Mouse (Mus musculus) cerebral cortex, adult 2 months (tissue): Measurements from ENCODE around the gene Gmfg.

Source experiments
- WGBS: fragments of 180-500 bp; shearing (Covaris S2); methylation state at CpG from one replicate; pipeline ENCODE4 v1.1.7; 2018; 5-methylcytosine and 5-hydroxymethylcytosine counted together

Gmfg gene

DNA sequence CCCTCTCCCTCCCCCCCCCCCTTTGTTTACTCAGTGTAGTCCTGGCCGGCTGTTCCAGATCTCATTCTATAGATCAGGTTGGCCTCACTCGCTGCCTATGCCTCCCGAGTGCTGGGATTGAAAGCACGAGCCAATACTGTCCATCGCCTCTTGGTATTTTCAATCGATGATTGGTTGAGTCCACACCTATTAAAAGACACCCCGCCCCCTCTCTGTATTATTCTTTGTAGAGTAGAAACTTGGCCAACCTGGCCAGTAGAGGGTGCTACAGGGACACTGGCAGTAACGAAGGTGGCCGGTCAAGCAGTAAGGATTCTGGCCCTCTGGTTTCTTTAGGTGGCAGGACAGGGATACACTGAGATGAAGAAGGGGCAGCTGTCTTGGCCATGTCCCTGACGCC, 53.2 kb downstream of the Gmfg start:
- 14% methylated on average over 10 of the region's 10 CpGs for WGBS

- WGBS, result 38% methylated on average over 14 of the region's 14 CpGs
These were observed 53.7 kb downstream of the Gmfg start for GRCm38 (mm10) chr7:28490903-28491302.

- 89% methylated on average over 8 of the region's 8 CpGs for WGBS
These were observed 55.1 kb downstream of the Gmfg start for GRCm38 (mm10) chr7:28492310-28492709.

DNA sequence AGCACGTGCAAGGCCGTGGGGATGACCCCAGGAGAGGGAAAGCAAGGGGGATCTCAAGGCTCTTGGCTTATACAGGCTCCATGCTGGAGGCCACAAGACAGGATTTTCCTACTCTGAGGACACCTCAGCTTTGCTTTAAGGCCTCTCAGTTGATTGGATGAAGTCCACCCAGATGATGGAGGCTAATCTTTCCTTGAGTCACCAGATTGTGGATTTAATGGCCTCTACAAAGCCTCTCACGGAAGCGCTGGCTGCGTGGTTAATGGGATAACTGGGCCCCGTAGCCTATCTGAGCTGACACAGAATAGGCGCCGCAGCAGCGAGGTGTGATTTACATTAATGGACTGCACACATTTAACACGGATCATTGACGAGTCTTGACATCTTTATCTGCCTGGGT, 58.2 kb downstream of the Gmfg start:
- 88% methylated on average over 11 of the region's 11 CpGs for WGBS
